Mouse (Mus musculus) ES-E14 (cell line): ENCODE results near the gene Glrx5.

Experiments
- MAFK ChIP-seq: IDR thresholded peaks from 2 replicates; pipeline ENCODE4 v1.6.1; 2014; ENCODE audit warnings: mild to moderate bottlenecking, low read depth, low read length, inconsistent platforms; ENCODE audit not compliant: insufficient read depth
- ZC3H11A ChIP-seq: IDR thresholded peaks from 2 replicates; pipeline ENCODE4 v1.6.1; 2012; ENCODE audit warnings: low read depth, mild to moderate bottlenecking, inconsistent platforms, low read length, borderline replicate concordance
- ZNF384 ChIP-seq: IDR thresholded peaks from 2 replicates; pipeline ENCODE4 v1.6.1; 2012; ENCODE audit warnings: low read depth, low read length, inconsistent platforms

DNA sequence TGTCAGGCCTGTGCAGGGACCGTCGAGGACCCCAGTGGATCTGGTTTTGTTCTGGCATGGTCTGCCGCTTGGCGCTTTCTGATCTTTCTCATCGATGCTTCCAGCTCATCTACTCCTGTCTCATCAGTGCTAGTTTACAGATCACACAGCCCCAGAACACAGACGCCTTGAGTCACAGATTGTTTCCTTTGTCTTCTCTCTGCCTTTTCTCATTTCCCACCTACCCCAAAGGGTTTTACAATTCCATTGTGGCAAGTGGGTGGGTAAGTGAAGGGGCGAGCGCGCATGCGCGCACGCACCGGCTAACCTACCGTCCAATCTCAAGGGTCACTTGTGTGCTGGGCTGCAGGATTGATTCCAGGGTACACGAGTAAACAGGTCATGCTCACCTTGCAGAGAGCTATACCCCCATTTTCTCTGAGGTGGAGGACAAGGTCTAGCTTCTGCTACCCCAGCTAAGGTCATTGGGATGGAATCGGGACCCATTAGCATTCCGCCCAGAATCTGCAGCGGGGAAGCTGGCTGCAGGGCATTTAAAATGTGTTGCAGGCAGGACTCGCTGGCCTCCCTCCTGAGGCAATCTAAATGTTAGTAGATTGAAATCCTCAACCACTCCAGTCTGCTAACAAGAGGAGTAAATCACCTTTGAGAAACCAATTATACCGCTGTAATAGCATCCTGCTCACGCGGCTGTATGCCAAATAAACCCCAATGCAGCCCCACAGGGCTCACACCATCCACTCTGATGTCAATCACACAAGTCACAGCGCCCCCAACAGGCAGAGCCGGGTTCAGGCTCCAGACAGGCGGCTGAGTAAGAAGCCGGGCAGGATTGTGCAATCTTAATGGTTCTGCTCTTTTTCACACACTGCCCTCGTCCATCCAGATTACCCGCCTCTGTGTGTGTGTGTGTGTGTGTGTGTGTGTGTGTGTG is 31.0 kb downstream of the Glrx5 start:
- TF ChIP-seq ZC3H11A = no peak
- no peak for TF ChIP-seq ZNF384
- TF ChIP-seq MAFK = no peak
